Mouse (Mus musculus) brain, embryonic 14.5 days (tissue): ENCODE data around the gene Bsn.

Experiments
- CTCF ChIP-seq: fragments of 200-500 bp; IDR thresholded peaks from 2 replicates; pipeline ENCODE4 v1.5.1; 2012; ENCODE audit warnings: inconsistent platforms, mild to moderate bottlenecking, moderate library complexity, borderline replicate concordance; ENCODE audit not compliant: insufficient read depth, insufficient read length; ENCODE audit errors: extremely low read depth
- POLR2A ChIP-seq: fragments of 200-500 bp; IDR thresholded peaks from 2 replicates; pipeline ENCODE4 v1.6.1; 2012; ENCODE audit warnings: mild to moderate bottlenecking, inconsistent platforms, borderline replicate concordance; ENCODE audit not compliant: poor library complexity, insufficient read depth, insufficient read length, severe bottlenecking; ENCODE audit errors: extremely low read depth

GRCm38 (mm10) chr9:108183531-108183994 lies 6.6 kb downstream of the Bsn start:
- TF ChIP-seq CTCF = no peak
- TF ChIP-seq POLR2A = no peak
